8 mouse cellular contexts compared by ENCODE assay signal in the genomic region with DNA sequence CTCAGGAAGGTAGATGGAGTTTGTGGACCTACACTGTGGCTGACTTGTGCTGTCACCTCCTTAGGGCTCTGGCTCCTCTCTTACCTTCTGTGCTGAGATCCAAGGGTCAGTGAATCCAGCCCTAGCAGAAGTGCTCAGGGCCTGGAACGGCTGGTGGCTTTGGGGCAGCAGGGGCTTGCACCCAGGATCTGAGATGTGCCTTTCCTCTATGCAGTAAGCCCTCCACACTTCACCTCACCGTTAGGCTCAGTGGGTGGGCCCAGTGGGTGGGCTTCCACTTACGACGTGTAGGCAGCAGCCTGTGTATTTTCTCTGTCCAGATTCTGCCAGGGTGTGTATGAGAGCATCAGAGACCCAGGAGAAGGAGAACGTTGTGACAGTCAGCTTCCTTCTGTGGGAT. TPM values are rescaled to one million over a fixed set of nuclear protein-coding genes. Genes with fewer than 3 reads are reported as not detected.
A peak's percentile ranks its signal among the peaks of the same experiment; 100 is the strongest.
DNase-seq lines count a peak whose midpoint lies in the region; ATAC-seq lines count a peak whose summit lies in the region.

No protein-coding gene starts in this region.

- H3K9me3 ChIP-seq in heart, embryonic 16.5 days (replicated peaks; ENCODE audit: control insufficient read depth, low read length) = no peaks in the 10 kb centered on the region
- no peaks in the 10 kb centered on the region for H3K9me3 ChIP-seq in heart, embryonic 11.5 days (replicated peaks; ENCODE audit: control insufficient read depth, low read length)
- H3K9me3 ChIP-seq in forebrain, embryonic 11.5 days (ENCODE audit: control insufficient read depth, low read length) = no peaks in the 10 kb centered on the region
- no peaks in the 10 kb centered on the region for H3K9me3 ChIP-seq in intestine, embryonic 14.5 days (ENCODE audit: control insufficient read depth, low read length)
- H3K9me3 ChIP-seq in midbrain, embryonic 16.5 days (replicated peaks; ENCODE audit: control insufficient read depth, low read length, poor library complexity, severe bottlenecking) = no peaks in the 10 kb centered on the region

- H3K4me1 ChIP-seq in heart, embryonic 16.5 days (ENCODE audit: control insufficient read depth, insufficient read depth, low read length) = peaks cover 5% of the 10 kb centered on the region; the same call in 1 of the 2 replicates
- H3K4me1 ChIP-seq in heart, embryonic 11.5 days (ENCODE audit: control insufficient read depth, insufficient read depth, low read length) = peaks cover 3% of the 10 kb centered on the region; the same call in 1 of the 2 replicates
- H3K4me1 ChIP-seq in forebrain, embryonic 11.5 days (replicated peaks; ENCODE audit: control insufficient read depth, insufficient read depth, low read length) = no peaks in the 10 kb centered on the region; the same call in 1 of the 2 replicates
- H3K4me1 ChIP-seq in intestine, embryonic 14.5 days (replicated peaks; ENCODE audit: control insufficient read depth, insufficient read depth, low read length) = no peaks in the 10 kb centered on the region
- H3K4me1 ChIP-seq in midbrain, embryonic 16.5 days (ENCODE audit: control insufficient read depth, insufficient read depth, low read length) = peaks cover 6% of the 10 kb centered on the region

- H3K9ac ChIP-seq in heart, embryonic 16.5 days (ENCODE audit: low read length) = 0 out of 2 replicates have a peak overlapping the region, but pooled peaks have one; percentile 47
- no peak overlapping the region for H3K9ac ChIP-seq in heart, embryonic 11.5 days (ENCODE audit: low read depth, low read length)
- H3K9ac ChIP-seq in forebrain, embryonic 11.5 days (ENCODE audit: low read length) = 0 out of 2 replicates have a peak overlapping the region, but pooled peaks have one; percentile 5
- no peak overlapping the region for H3K9ac ChIP-seq in intestine, embryonic 14.5 days (ENCODE audit: low read length)
- H3K9ac ChIP-seq in midbrain, embryonic 16.5 days (ENCODE audit: low read depth, low read length) = peak overlapping the region; percentile 57

- ATAC-seq in heart, embryonic 16.5 days (replicated peaks; ENCODE audit: extremely low read depth, insufficient read depth, low FRiP score) = no peak
- ATAC-seq in heart, embryonic 11.5 days (replicated peaks; ENCODE audit: insufficient number of reproducible peaks, low FRiP score, low TSS enrichment) = no peak
- no peak for ATAC-seq in forebrain, embryonic 11.5 days (replicated peaks; ENCODE audit: low FRiP score)
- peak; percentile 1; the same call in 1 of the 2 replicates for ATAC-seq in intestine, embryonic 14.5 days (replicated peaks; ENCODE audit: low FRiP score, low TSS enrichment, low read depth)
- peak; percentile 40 for ATAC-seq in midbrain, embryonic 16.5 days

- H3K36me3 ChIP-seq in heart, embryonic 16.5 days (ENCODE audit: control insufficient read depth, insufficient read depth) = peaks cover 5% of the 10 kb centered on the region; the same call in 1 of the 2 replicates
- H3K36me3 ChIP-seq in heart, embryonic 11.5 days (ENCODE audit: control insufficient read depth, insufficient read depth, low read length) = no peaks in the 10 kb centered on the region
- no peaks in the 10 kb centered on the region for H3K36me3 ChIP-seq in forebrain, embryonic 11.5 days (ENCODE audit: control insufficient read depth, insufficient read depth, low read length)
- peaks cover 16% of the 10 kb centered on the region for H3K36me3 ChIP-seq in intestine, embryonic 14.5 days (ENCODE audit: control insufficient read depth, insufficient read depth, low read length)
- H3K36me3 ChIP-seq in midbrain, embryonic 16.5 days (ENCODE audit: control insufficient read depth, insufficient read depth, low read length) = no peaks in the 10 kb centered on the region

- 52% methylated on average over 5 of the region's 5 CpGs for WGBS in heart, embryonic 16.5 days
- WGBS in heart, embryonic 11.5 days (ENCODE audit: insufficient replicate concordance) = 62% methylated on average over 5 of the region's 5 CpGs
- WGBS in forebrain, embryonic 11.5 days = 58% methylated on average over 5 of the region's 5 CpGs
- WGBS in intestine, embryonic 14.5 days = 48% methylated on average over 5 of the region's 5 CpGs
- 56% methylated on average over 5 of the region's 5 CpGs for WGBS in midbrain, embryonic 16.5 days

- no peak overlapping the region for H3K4me2 ChIP-seq in heart, embryonic 16.5 days (ENCODE audit: low read depth, low read length)
- no peak overlapping the region for H3K4me2 ChIP-seq in heart, embryonic 11.5 days
- no peak overlapping the region for H3K4me2 ChIP-seq in forebrain, embryonic 11.5 days (ENCODE audit: low read depth, low read length, severe bottlenecking)
- no peak overlapping the region for H3K4me2 ChIP-seq in intestine, embryonic 14.5 days (ENCODE audit: low read length)
- H3K4me2 ChIP-seq in midbrain, embryonic 16.5 days (ENCODE audit: low read length) = peak overlapping the region; percentile 48

- no peak overlapping the region for H3K4me3 ChIP-seq in heart, embryonic 16.5 days (ENCODE audit: low read length)
- no peak overlapping the region for H3K4me3 ChIP-seq in heart, embryonic 11.5 days (ENCODE audit: low read depth, low read length)
- no peak overlapping the region for H3K4me3 ChIP-seq in forebrain, embryonic 11.5 days (ENCODE audit: low read depth, low read length)
- no peak overlapping the region for H3K4me3 ChIP-seq in intestine, embryonic 14.5 days (ENCODE audit: low read depth, low read length)
- no peak overlapping the region for H3K4me3 ChIP-seq in midbrain, embryonic 16.5 days (ENCODE audit: low read depth, low read length)

- DNase-seq in forebrain, embryonic 11.5 days (ENCODE audit: low spot score) = no peak
- no peak for DNase-seq in intestine, embryonic 14.5 days (ENCODE audit: low spot score)
- no peak for DNase-seq in spleen, postnatal 10 days (ENCODE audit: low spot score in 2 of 2)
- no peak for DNase-seq in natural killer cell, adult 2 months (ENCODE audit: low spot score in 2 of 2)
- no peak for DNase-seq in spleen, adult 18-20 months

- no peaks in the 10 kb centered on the region for H3K27me3 ChIP-seq in heart, embryonic 16.5 days (ENCODE audit: control insufficient read depth, insufficient read depth, low read length)
- no peaks in the 10 kb centered on the region for H3K27me3 ChIP-seq in heart, embryonic 11.5 days (ENCODE audit: control insufficient read depth, insufficient read depth, low read length)
- H3K27me3 ChIP-seq in forebrain, embryonic 11.5 days (ENCODE audit: control insufficient read depth, insufficient read depth, low read length) = no peaks in the 10 kb centered on the region
- no peaks in the 10 kb centered on the region for H3K27me3 ChIP-seq in intestine, embryonic 14.5 days (replicated peaks; ENCODE audit: control insufficient read depth, insufficient read depth, low read length)
- no peaks in the 10 kb centered on the region for H3K27me3 ChIP-seq in midbrain, embryonic 16.5 days (ENCODE audit: control insufficient read depth, insufficient read depth, low read depth, low read length)

- H3K27ac ChIP-seq in heart, embryonic 16.5 days (ENCODE audit: low read length) = no peak overlapping the region
- H3K27ac ChIP-seq in heart, embryonic 11.5 days (ENCODE audit: low read depth, low read length) = no peak overlapping the region
- H3K27ac ChIP-seq in forebrain, embryonic 11.5 days (ENCODE audit: low read depth, low read length) = no peak overlapping the region
- no peak overlapping the region for H3K27ac ChIP-seq in intestine, embryonic 14.5 days (ENCODE audit: low read depth)
- 0 out of 2 replicates have a peak overlapping the region, but pooled peaks have one; percentile 13 for H3K27ac ChIP-seq in midbrain, embryonic 16.5 days (ENCODE audit: low read length)

RNA-seq across cellular contexts. Expression of a gene that starts 19.9 kb away (rescaled TPM):
- 40.2 and 43.9 TPM in 2 replicates for polyA plus RNA-seq in heart, embryonic 16.5 days (2015; fragmentation: Nextera tagmentation; extraction: Ambion mirVana)
- 50.0 and 51.3 TPM in 2 replicates for polyA plus RNA-seq in heart, embryonic 11.5 days (2014; fragmentation: Nextera tagmentation; extraction: Ambion mirVana)
- 55.4 and 55.5 TPM in 2 replicates for polyA plus RNA-seq in forebrain, embryonic 11.5 days (2014; fragmentation: Nextera tagmentation; extraction: Ambion mirVana)
- polyA plus RNA-seq in intestine, embryonic 14.5 days (2014; fragmentation: Nextera tagmentation; extraction: Ambion mirVana) = 57.1 and 58.2 TPM in 2 replicates
- polyA plus RNA-seq in midbrain, embryonic 16.5 days (2015; fragmentation: Nextera tagmentation; extraction: Ambion mirVana) = 52.3 and 56.8 TPM in 2 replicates

RNA-seq across cellular contexts. Expression of a gene that starts 19.9 kb away (rescaled TPM):
- 40.9 and 42.9 TPM in 2 replicates for polyA plus RNA-seq in heart, embryonic 16.5 days (2015; fragmentation: Nextera tagmentation; extraction: Ambion mirVana)
- 41.8 and 42.8 TPM in 2 replicates for polyA plus RNA-seq in heart, embryonic 11.5 days (2014; fragmentation: Nextera tagmentation; extraction: Ambion mirVana)
- polyA plus RNA-seq in forebrain, embryonic 11.5 days (2014; fragmentation: Nextera tagmentation; extraction: Ambion mirVana) = 65.2 and 67.7 TPM in 2 replicates
- polyA plus RNA-seq in intestine, embryonic 14.5 days (2014; fragmentation: Nextera tagmentation; extraction: Ambion mirVana) = 52.4 and 54.6 TPM in 2 replicates
- 70.4 and 71.8 TPM in 2 replicates for polyA plus RNA-seq in midbrain, embryonic 16.5 days (2015; fragmentation: Nextera tagmentation; extraction: Ambion mirVana)

RNA-seq across cellular contexts. Expression of a gene that starts 25.7 kb away (rescaled TPM):
- 125 and 134 TPM in 2 replicates for polyA plus RNA-seq in heart, embryonic 16.5 days (2015; fragmentation: Nextera tagmentation; extraction: Ambion mirVana)
- polyA plus RNA-seq in heart, embryonic 11.5 days (2014; fragmentation: Nextera tagmentation; extraction: Ambion mirVana) = 94.9 and 101 TPM in 2 replicates
- 226 and 247 TPM in 2 replicates for polyA plus RNA-seq in forebrain, embryonic 11.5 days (2014; fragmentation: Nextera tagmentation; extraction: Ambion mirVana)
- polyA plus RNA-seq in intestine, embryonic 14.5 days (2014; fragmentation: Nextera tagmentation; extraction: Ambion mirVana) = 109 and 121 TPM in 2 replicates
- polyA plus RNA-seq in midbrain, embryonic 16.5 days (2015; fragmentation: Nextera tagmentation; extraction: Ambion mirVana) = 665 and 671 TPM in 2 replicates

RNA-seq across cellular contexts. Expression of a gene that starts 55.0 kb away (rescaled TPM):
- 7.7 and 8.5 TPM in 2 replicates for polyA plus RNA-seq in heart, embryonic 16.5 days (2015; fragmentation: Nextera tagmentation; extraction: Ambion mirVana)
- 3.4 and 4.6 TPM in 2 replicates for polyA plus RNA-seq in heart, embryonic 11.5 days (2014; fragmentation: Nextera tagmentation; extraction: Ambion mirVana)
- 12.9 and 15.6 TPM in 2 replicates for polyA plus RNA-seq in forebrain, embryonic 11.5 days (2014; fragmentation: Nextera tagmentation; extraction: Ambion mirVana)
- polyA plus RNA-seq in intestine, embryonic 14.5 days (2014; fragmentation: Nextera tagmentation; extraction: Ambion mirVana) = 9.9 and 13.1 TPM in 2 replicates
- 9.8 and 10.4 TPM in 2 replicates for polyA plus RNA-seq in midbrain, embryonic 16.5 days (2015; fragmentation: Nextera tagmentation; extraction: Ambion mirVana)

Comparison
In these comparisons a context has a peak if more than half of its experiments do, and no peak if none do; other contexts are left out.
1. H3K9ac ChIP-seq: peak in heart, embryonic 16.5 days (single experiment), forebrain, embryonic 11.5 days (single experiment) and midbrain, embryonic 16.5 days (single experiment); none in heart, embryonic 11.5 days (single experiment) and intestine, embryonic 14.5 days (single experiment).
2. ATAC-seq: peak in intestine, embryonic 14.5 days (single experiment) and midbrain, embryonic 16.5 days (single experiment); none in heart, embryonic 16.5 days (single experiment), heart, embryonic 11.5 days (single experiment) and forebrain, embryonic 11.5 days (single experiment).